Mouse (Mus musculus) neural tube, embryonic 15.5 days (tissue): ENCODE measurements at regions not wholly inside any gene's neighbourhood (a gene's known extent, or its start where the extent isn't known, plus 50 kb on each side); places are given as distances from the start of the nearest gene placed in this dataset.

ENCODE experiments used
- ATAC-seq: fragments of 200-750 bp; cut with Nextera tagmentation; 2 replicates; pipeline ENCODE4 v1.8.0; 2017; ENCODE audit warnings: mild to moderate bottlenecking, moderate TSS enrichment, moderate library complexity; ENCODE audit not compliant: low FRiP score
- H3K27ac ChIP-seq: fragments of 300-500 bp; sonication (generic); replicated peaks from 2 replicates; pipeline ENCODE4 v1.5.1; 2015; ENCODE audit warnings: mild to moderate bottlenecking, inconsistent platforms
- H3K27me3 ChIP-seq: fragments of 300-500 bp; sonication (generic); replicated peaks from 2 replicates; pipeline ENCODE4 v1.6.1; 2015; ENCODE audit warnings: inconsistent platforms
- H3K36me3 ChIP-seq: fragments of 300-500 bp; sonication (generic); 2 replicates; pipeline ENCODE4 v1.6.1; 2015; ENCODE audit warnings: inconsistent platforms
- H3K4me1 ChIP-seq: fragments of 300-500 bp; sonication (generic); 2 replicates; pipeline ENCODE4 v1.6.1; 2015; ENCODE audit warnings: inconsistent platforms
- H3K4me2 ChIP-seq: fragments of 300-500 bp; sonication (generic); 2 replicates; pipeline ENCODE4 v1.6.1; 2015; ENCODE audit warnings: inconsistent platforms, mild to moderate bottlenecking, moderate library complexity
- H3K4me3 ChIP-seq: fragments of 300-500 bp; sonication (generic); replicated peaks from 2 replicates; pipeline ENCODE4 v1.5.1; 2015; ENCODE audit warnings: mild to moderate bottlenecking, inconsistent platforms
- H3K9ac ChIP-seq: fragments of 300-500 bp; sonication (generic); replicated peaks from 2 replicates; pipeline ENCODE4 v1.6.1; 2015; ENCODE audit warnings: mild to moderate bottlenecking, inconsistent platforms
- H3K9me3 ChIP-seq: fragments of 300-500 bp; sonication (generic); replicated peaks from 2 replicates; pipeline ENCODE4 v1.6.1; 2016; ENCODE audit warnings: inconsistent platforms
- WGBS: fragments of 180-500 bp; shearing (Covaris S2); methylation state at CpG from one replicate; pipeline ENCODE4 v1.1.7; 2015; ENCODE audit warnings: mixed read lengths; 5-methylcytosine and 5-hydroxymethylcytosine counted together

- Histone ChIP-seq H3K9ac (no peak overlapping the region), H3K9me3 (no peaks in the 10 kb centered on the region), H3K27me3 (no peaks in the 10 kb centered on the region), H3K27ac (no peak overlapping the region), H3K36me3 (no peaks in the 10 kb centered on the region), H3K4me3 (no peak overlapping the region), H3K4me1 (no peaks in the 10 kb centered on the region), H3K4me2 (no peak overlapping the region)
- no peak for ATAC-seq
- WGBS: 81% methylated on average over 3 of the region's 3 CpGs
These were observed 109.7 kb upstream of the Osr1 start for GRCm38 (mm10) chr12:9460193-9460592.

- no peak overlapping the region for H3K4me3 ChIP-seq
- no peak overlapping the region for H3K4me2 ChIP-seq
- no peak overlapping the region for H3K27ac ChIP-seq
- no peak overlapping the region for H3K9ac ChIP-seq
- no peak for ATAC-seq
- no peaks in the 10 kb centered on the region for H3K36me3 ChIP-seq
- no peaks in the 10 kb centered on the region for H3K27me3 ChIP-seq
- no peaks in the 10 kb centered on the region for H3K9me3 ChIP-seq
- H3K4me1 ChIP-seq: no peaks in the 10 kb centered on the region
- WGBS: 68% methylated on average over 3 of the region's 3 CpGs
These were observed 100.1 kb upstream of the Osr1 start for GRCm38 (mm10) chr12:9469655-9470470.

GRCm38 (mm10) chr12:9475836-9476235 is 94.1 kb upstream of the Osr1 start:
- Histone ChIP-seq H3K4me3 (no peak overlapping the region), H3K4me2 (no peak overlapping the region), H3K27me3 (no peaks in the 10 kb centered on the region), H3K9ac (no peak overlapping the region), H3K27ac (no peak overlapping the region), H3K4me1 (no peaks in the 10 kb centered on the region), H3K36me3 (no peaks in the 10 kb centered on the region), H3K9me3 (no peaks in the 10 kb centered on the region)
- no peak for ATAC-seq
- 81% methylated on average over 2 of the region's 2 CpGs for WGBS

GRCm38 (mm10) chr12:9478201-9478600 is 91.7 kb upstream of the Osr1 start:
- Histone ChIP-seq H3K36me3 (no peaks in the 10 kb centered on the region), H3K9me3 (no peaks in the 10 kb centered on the region), H3K4me3 (no peak overlapping the region), H3K4me1 (no peaks in the 10 kb centered on the region), H3K4me2 (no peak overlapping the region), H3K27ac (no peak overlapping the region), H3K9ac (no peak overlapping the region), H3K27me3 (no peaks in the 10 kb centered on the region)
- 53% methylated on average over 1 of the region's 1 CpGs for WGBS
- no peak for ATAC-seq

GRCm38 (mm10) chr12:9487674-9488413 is 82.1 kb upstream of the Osr1 start:
- Histone ChIP-seq H3K4me1 (no peaks in the 10 kb centered on the region), H3K36me3 (no peaks in the 10 kb centered on the region), H3K27me3 (no peaks in the 10 kb centered on the region), H3K9me3 (no peaks in the 10 kb centered on the region), H3K27ac (no peak overlapping the region), H3K9ac (no peak overlapping the region), H3K4me3 (no peak overlapping the region), H3K4me2 (no peak overlapping the region)
- no peak for ATAC-seq
- WGBS: 77% methylated on average over 8 of the region's 8 CpGs

GRCm38 (mm10) chr12:9513926-9514325 is 56.0 kb upstream of the Osr1 start:
- no peaks in the 10 kb centered on the region for H3K9me3 ChIP-seq
- H3K27me3 ChIP-seq: no peaks in the 10 kb centered on the region
- no peaks in the 10 kb centered on the region for H3K36me3 ChIP-seq
- no peak overlapping the region for H3K9ac ChIP-seq
- H3K4me2 ChIP-seq: no peak overlapping the region
- 69% methylated on average over 5 of the region's 5 CpGs for whole genome bisulfite sequencing
- H3K27ac ChIP-seq: no peak overlapping the region
- no peak overlapping the region for H3K4me3 ChIP-seq
- ATAC-seq: no peak
- H3K4me1 ChIP-seq: no peaks in the 10 kb centered on the region

GRCm38 (mm10) chr12:9518782-9519181 is 51.1 kb upstream of the Osr1 start:
- WGBS: 83% methylated on average over 7 of the region's 7 CpGs
- Histone ChIP-seq H3K9ac (no peak overlapping the region), H3K4me2 (no peak overlapping the region), H3K27ac (no peak overlapping the region), H3K4me1 (no peaks in the 10 kb centered on the region), H3K36me3 (no peaks in the 10 kb centered on the region), H3K27me3 (no peaks in the 10 kb centered on the region), H3K9me3 (no peaks in the 10 kb centered on the region), H3K4me3 (no peak overlapping the region)
- ATAC-seq: no peak

- no peak overlapping the region for H3K4me2 ChIP-seq
- no peak overlapping the region for H3K4me3 ChIP-seq
- ATAC-seq: no peak
- H3K27ac ChIP-seq: no peak overlapping the region
- no peak overlapping the region for H3K9ac ChIP-seq
- 79% methylated on average over 3 of the region's 3 CpGs for WGBS
- H3K9me3 ChIP-seq: no peaks in the 10 kb centered on the region
- H3K27me3 ChIP-seq: no peaks in the 10 kb centered on the region
- H3K36me3 ChIP-seq: no peaks in the 10 kb centered on the region
- no peaks in the 10 kb centered on the region for H3K4me1 ChIP-seq
These were observed 50.6 kb upstream of the Osr1 start for GRCm38 (mm10) chr12:9519346-9519745.
